Mouse (Mus musculus): ENCODE data around the gene Tenm3. TPM values are rescaled to one million over a fixed set of nuclear protein-coding genes. Genes with fewer than 3 reads are reported as not detected.

The Tenm3 gene
- polyA plus RNA-seq, 1 experiment from 2014 or later: 48.6 TPM

GRCm38 (mm10) chr8:48353458-48353857 lies 490.3 kb downstream of the Tenm3 start:
- no peaks in the 10 kb centered on the region for H3K4me1 ChIP-seq (ENCODE audit: control insufficient read depth, insufficient read depth, low read length)
- no peaks in the 10 kb centered on the region for H3K27me3 ChIP-seq (replicated peaks; ENCODE audit: control insufficient read depth, insufficient read depth, low read length)
- no peak overlapping the region for H3K4me2 ChIP-seq (ENCODE audit: low read depth, low read length)
- H3K9me3 ChIP-seq (ENCODE audit: control insufficient read depth, low read length): no peaks in the 10 kb centered on the region
- 81% methylated on average over 6 of the region's 6 CpGs for WGBS
- no peak overlapping the region for H3K4me3 ChIP-seq (ENCODE audit: low read depth, low read length)
- no peak overlapping the region for H3K27ac ChIP-seq (replicated peaks; ENCODE audit: low read depth, low read length)
- DNase-seq (ENCODE audit: low spot score) (no peak), ATAC-seq (ENCODE audit: low read depth) (no peak)
- H3K36me3 ChIP-seq (ENCODE audit: control insufficient read depth, insufficient read depth, low read length): peaks cover 17% of the 10 kb centered on the region; the same call in 1 of the 2 replicates
- H3K9ac ChIP-seq (ENCODE audit: low read depth, low read length): no peak overlapping the region

GRCm38 (mm10) chr8:48348901-48349300 lies 494.9 kb downstream of the Tenm3 start:
- Histone ChIP-seq H3K36me3 (ENCODE audit: control insufficient read depth, insufficient read depth, low read length) (peaks cover 16% of the 10 kb centered on the region; the same call in 1 of the 2 replicates), H3K9me3 (ENCODE audit: control insufficient read depth, low read length) (no peaks in the 10 kb centered on the region), H3K9ac (ENCODE audit: low read depth, low read length) (no peak overlapping the region), H3K27ac (replicated peaks; ENCODE audit: low read depth, low read length) (no peak overlapping the region), H3K27me3 (replicated peaks; ENCODE audit: control insufficient read depth, insufficient read depth, low read length) (no peaks in the 10 kb centered on the region), H3K4me2 (ENCODE audit: low read depth, low read length) (no peak overlapping the region), H3K4me1 (ENCODE audit: control insufficient read depth, insufficient read depth, low read length) (no peaks in the 10 kb centered on the region), H3K4me3 (ENCODE audit: low read depth, low read length) (no peak overlapping the region)
- 97% methylated on average over 5 of the region's 5 CpGs for WGBS
- ATAC-seq (ENCODE audit: low read depth) (no peak), DNase-seq (ENCODE audit: low spot score) (no peak)

DNA sequence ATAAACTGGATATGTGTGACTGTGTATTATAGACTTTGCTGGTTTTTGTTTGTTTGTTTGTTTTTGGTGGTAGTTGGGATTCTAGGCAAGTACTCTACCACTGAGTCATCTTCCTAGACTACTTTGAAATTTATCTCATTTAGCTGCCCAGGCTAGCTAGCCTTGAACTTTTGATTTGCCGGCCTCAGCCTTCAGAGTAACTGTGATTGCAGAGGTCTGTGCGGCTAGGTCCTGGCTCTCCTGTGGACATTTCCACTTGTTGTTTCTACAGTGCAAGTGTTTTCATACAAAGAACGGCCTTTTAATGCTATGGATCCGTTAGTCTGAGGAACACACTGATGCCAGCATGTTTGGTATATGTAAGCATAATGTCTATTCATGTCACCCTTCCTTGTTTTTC lies 495.4 kb downstream of the Tenm3 start:
- Histone ChIP-seq H3K4me2 (ENCODE audit: low read depth, low read length) (no peak overlapping the region), H3K27me3 (replicated peaks; ENCODE audit: control insufficient read depth, insufficient read depth, low read length) (no peaks in the 10 kb centered on the region), H3K9me3 (ENCODE audit: control insufficient read depth, low read length) (no peaks in the 10 kb centered on the region), H3K4me3 (ENCODE audit: low read depth, low read length) (no peak overlapping the region), H3K9ac (ENCODE audit: low read depth, low read length) (no peak overlapping the region), H3K4me1 (ENCODE audit: control insufficient read depth, insufficient read depth, low read length) (no peaks in the 10 kb centered on the region), H3K27ac (replicated peaks; ENCODE audit: low read depth, low read length) (no peak overlapping the region), H3K36me3 (ENCODE audit: control insufficient read depth, insufficient read depth, low read length) (peaks cover 16% of the 10 kb centered on the region; the same call in 1 of the 2 replicates)
- DNase-seq (ENCODE audit: low spot score) (no peak), ATAC-seq (ENCODE audit: low read depth) (no peak)
- 94% methylated on average over 4 of the region's 4 CpGs for WGBS

GRCm38 (mm10) chr8:48343067-48343420 lies 500.7 kb downstream of the Tenm3 start:
- Histone ChIP-seq H3K9me3 (ENCODE audit: control insufficient read depth, low read length) (no peaks in the 10 kb centered on the region), H3K9ac (ENCODE audit: low read depth, low read length) (no peak overlapping the region), H3K36me3 (ENCODE audit: control insufficient read depth, insufficient read depth, low read length) (peaks cover 19% of the 10 kb centered on the region), H3K4me1 (ENCODE audit: control insufficient read depth, insufficient read depth, low read length) (no peaks in the 10 kb centered on the region), H3K4me2 (ENCODE audit: low read depth, low read length) (no peak overlapping the region), H3K27me3 (replicated peaks; ENCODE audit: control insufficient read depth, insufficient read depth, low read length) (no peaks in the 10 kb centered on the region), H3K4me3 (ENCODE audit: low read depth, low read length) (no peak overlapping the region), H3K27ac (replicated peaks; ENCODE audit: low read depth, low read length) (no peak overlapping the region)
- no peak for ATAC-seq (ENCODE audit: low read depth)
- WGBS: 89% methylated on average over 18 of the region's 18 CpGs
- no peak for DNase-seq (ENCODE audit: low spot score)

DNA sequence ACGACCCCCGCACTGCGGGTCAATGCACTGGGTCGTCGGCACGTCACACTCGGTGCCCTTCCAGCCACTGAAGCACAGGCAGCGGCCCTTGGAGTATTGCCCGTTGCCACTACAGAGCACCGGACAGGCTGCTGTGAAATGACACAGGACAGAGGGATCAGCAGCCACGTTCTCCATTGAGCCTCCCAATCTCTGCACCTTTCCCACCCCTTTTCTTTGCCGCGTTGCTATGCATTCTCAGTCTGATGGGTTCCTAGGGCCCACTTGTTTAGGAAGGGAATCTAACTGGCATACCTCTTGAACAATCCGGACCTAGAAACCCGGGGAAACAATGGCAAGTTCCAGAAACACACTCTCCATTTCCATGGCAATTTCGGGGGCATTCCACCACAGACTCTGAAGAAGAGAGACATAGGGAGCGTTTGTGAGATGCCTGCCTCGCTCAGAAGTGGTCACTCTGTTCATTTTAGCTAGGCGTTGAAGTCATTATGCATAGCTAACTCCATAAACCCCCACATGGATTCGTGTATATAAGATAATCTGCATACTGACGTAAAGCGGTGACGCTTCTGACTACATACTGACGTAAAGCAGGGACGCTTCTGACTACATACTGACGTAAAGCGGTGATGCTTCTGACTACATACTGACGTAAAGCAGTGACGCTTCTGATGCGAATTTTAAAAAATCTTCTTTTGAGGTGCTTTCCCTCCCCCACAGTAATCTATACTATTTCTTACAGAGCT lies 501.3 kb downstream of the Tenm3 start:
- Histone ChIP-seq H3K9ac (ENCODE audit: low read depth, low read length) (no peak overlapping the region), H3K4me2 (ENCODE audit: low read depth, low read length) (no peak overlapping the region), H3K36me3 (ENCODE audit: control insufficient read depth, insufficient read depth, low read length) (peaks cover 19% of the 10 kb centered on the region), H3K9me3 (ENCODE audit: control insufficient read depth, low read length) (no peaks in the 10 kb centered on the region), H3K27ac (replicated peaks; ENCODE audit: low read depth, low read length) (no peak overlapping the region), H3K4me3 (ENCODE audit: low read depth, low read length) (no peak overlapping the region), H3K4me1 (ENCODE audit: control insufficient read depth, insufficient read depth, low read length) (no peaks in the 10 kb centered on the region), H3K27me3 (replicated peaks; ENCODE audit: control insufficient read depth, insufficient read depth, low read length) (no peaks in the 10 kb centered on the region)
- no peak for ATAC-seq (ENCODE audit: low read depth)
- DNase-seq (ENCODE audit: low spot score): no peak
- 85% methylated on average over 30 of the region's 30 CpGs for WGBS

- peaks cover 19% of the 10 kb centered on the region for H3K36me3 ChIP-seq (ENCODE audit: control insufficient read depth, insufficient read depth, low read length)
- H3K27ac ChIP-seq (replicated peaks; ENCODE audit: low read depth, low read length): no peak overlapping the region
- no peak overlapping the region for H3K4me3 ChIP-seq (ENCODE audit: low read depth, low read length)
- 68% methylated on average over 4 of the region's 4 CpGs for WGBS
- H3K27me3 ChIP-seq (replicated peaks; ENCODE audit: control insufficient read depth, insufficient read depth, low read length): no peaks in the 10 kb centered on the region
- no peak for DNase-seq (ENCODE audit: low spot score)
- H3K9me3 ChIP-seq (ENCODE audit: control insufficient read depth, low read length): no peaks in the 10 kb centered on the region
- no peak overlapping the region for H3K9ac ChIP-seq (ENCODE audit: low read depth, low read length)
- ATAC-seq (ENCODE audit: low read depth): no peak
- H3K4me2 ChIP-seq (ENCODE audit: low read depth, low read length): no peak overlapping the region
- no peaks in the 10 kb centered on the region for H3K4me1 ChIP-seq (ENCODE audit: control insufficient read depth, insufficient read depth, low read length)
These were observed 502.1 kb downstream of the Tenm3 start for GRCm38 (mm10) chr8:48341692-48342091.

DNA sequence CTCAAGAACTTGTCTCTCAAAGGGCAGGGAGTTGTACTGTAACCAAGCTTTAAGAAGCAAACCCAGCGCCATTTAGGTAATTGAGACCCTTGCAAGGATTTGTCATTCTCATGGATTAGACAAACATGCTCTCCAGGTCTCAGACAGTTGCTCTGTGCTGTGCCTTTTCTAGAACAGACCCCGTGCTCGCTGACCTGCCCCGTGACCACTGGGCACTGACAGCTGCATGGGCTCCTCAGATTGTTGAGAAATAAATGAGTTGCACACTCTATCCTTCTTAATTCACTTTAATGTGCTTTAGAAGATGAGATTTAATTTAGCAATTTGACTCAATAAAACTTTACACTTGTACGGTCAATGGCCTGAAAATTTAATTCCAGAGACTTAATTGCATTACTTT lies 502.5 kb downstream of the Tenm3 start:
- Histone ChIP-seq H3K36me3 (ENCODE audit: control insufficient read depth, insufficient read depth, low read length) (peaks cover 19% of the 10 kb centered on the region), H3K27ac (replicated peaks; ENCODE audit: low read depth, low read length) (no peak overlapping the region), H3K9me3 (ENCODE audit: control insufficient read depth, low read length) (no peaks in the 10 kb centered on the region), H3K4me3 (ENCODE audit: low read depth, low read length) (no peak overlapping the region), H3K4me2 (ENCODE audit: low read depth, low read length) (no peak overlapping the region), H3K27me3 (replicated peaks; ENCODE audit: control insufficient read depth, insufficient read depth, low read length) (no peaks in the 10 kb centered on the region), H3K4me1 (ENCODE audit: control insufficient read depth, insufficient read depth, low read length) (no peaks in the 10 kb centered on the region), H3K9ac (ENCODE audit: low read depth, low read length) (no peak overlapping the region)
- 76% methylated on average over 5 of the region's 5 CpGs for WGBS
- no peak for DNase-seq (ENCODE audit: low spot score)
- no peak for ATAC-seq (ENCODE audit: low read depth)

DNA sequence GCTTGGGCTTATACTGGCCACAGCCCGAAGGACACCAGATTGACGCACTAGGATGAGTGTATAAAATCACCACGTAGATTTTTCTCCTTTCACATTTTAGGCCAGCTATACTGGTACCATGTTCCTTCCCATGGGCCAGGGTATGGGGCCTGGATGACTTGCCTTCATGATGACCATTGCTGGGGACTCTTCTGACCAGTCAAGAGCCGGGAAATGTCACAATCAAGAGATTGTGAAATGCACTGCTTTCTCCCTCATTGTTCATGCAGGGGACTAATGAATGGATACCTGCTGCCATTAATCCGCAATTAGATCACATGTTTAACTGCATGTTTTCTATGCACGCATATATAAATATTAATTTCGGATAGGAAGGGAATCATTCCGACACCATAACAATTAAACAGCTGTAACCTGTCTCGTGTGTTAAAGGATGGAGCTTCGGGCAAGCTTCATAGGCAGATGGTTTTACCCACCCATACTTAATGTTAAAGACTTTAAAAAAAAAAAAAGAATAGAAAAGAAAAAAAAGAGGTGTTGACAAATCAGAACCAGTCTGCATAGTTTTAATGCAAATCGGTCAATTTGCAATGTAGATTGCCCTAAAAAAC lies 521.0 kb downstream of the Tenm3 start:
- ATAC-seq (ENCODE audit: low read depth): no peak
- no peak for DNase-seq (ENCODE audit: low spot score)
- Histone ChIP-seq H3K4me1 (ENCODE audit: control insufficient read depth, insufficient read depth, low read length) (no peaks in the 10 kb centered on the region), H3K4me2 (ENCODE audit: low read depth, low read length) (no peak overlapping the region), H3K9ac (ENCODE audit: low read depth, low read length) (no peak overlapping the region), H3K27ac (replicated peaks; ENCODE audit: low read depth, low read length) (no peak overlapping the region), H3K36me3 (ENCODE audit: control insufficient read depth, insufficient read depth, low read length) (peaks cover 13% of the 10 kb centered on the region), H3K27me3 (replicated peaks; ENCODE audit: control insufficient read depth, insufficient read depth, low read length) (no peaks in the 10 kb centered on the region), H3K4me3 (ENCODE audit: low read depth, low read length) (no peak overlapping the region), H3K9me3 (ENCODE audit: control insufficient read depth, low read length) (no peaks in the 10 kb centered on the region)
- 92% methylated on average over 11 of the region's 11 CpGs for WGBS

- 93% methylated on average over 6 of the region's 6 CpGs for WGBS
- H3K4me1 ChIP-seq (ENCODE audit: control insufficient read depth, insufficient read depth, low read length): no peaks in the 10 kb centered on the region
- DNase-seq (ENCODE audit: low spot score) (no peak), ATAC-seq (ENCODE audit: low read depth) (no peak)
- H3K9me3 ChIP-seq (ENCODE audit: control insufficient read depth, low read length): no peaks in the 10 kb centered on the region
- H3K27ac ChIP-seq (replicated peaks; ENCODE audit: low read depth, low read length): no peak overlapping the region
- H3K27me3 ChIP-seq (replicated peaks; ENCODE audit: control insufficient read depth, insufficient read depth, low read length): no peaks in the 10 kb centered on the region
- H3K9ac ChIP-seq (ENCODE audit: low read depth, low read length): no peak overlapping the region
- peaks cover 15% of the 10 kb centered on the region for H3K36me3 ChIP-seq (ENCODE audit: control insufficient read depth, insufficient read depth, low read length)
- no peak overlapping the region for H3K4me2 ChIP-seq (ENCODE audit: low read depth, low read length)
- H3K4me3 ChIP-seq (ENCODE audit: low read depth, low read length): no peak overlapping the region
These were observed 521.5 kb downstream of the Tenm3 start for GRCm38 (mm10) chr8:48322240-48322639.
